Mouse (Mus musculus): ENCODE measurements at regions not wholly inside any gene's neighbourhood (a gene's known extent, or its start where the extent isn't known, plus 50 kb on each side); places are given as distances from the start of the nearest gene placed in this dataset.

- DNase-seq (ENCODE audit: low spot score in 2 of 2): no peak
Observed at GRCm38 (mm10) chr12:73491370-73491769, 54.8 kb downstream of the Tmem30b start.

- DNase-seq (ENCODE audit: low spot score in 2 of 2): no peak
Observed at GRCm38 (mm10) chr12:73482858-73483257, 63.3 kb downstream of the Tmem30b start.

GRCm38 (mm10) chr12:73482275-73482674 is 63.9 kb downstream of the Tmem30b start:
- DNase-seq (ENCODE audit: low spot score in 2 of 2): no peak

GRCm38 (mm10) chr12:73481705-73482104 is 64.5 kb downstream of the Tmem30b start:
- no peak for DNase-seq (ENCODE audit: low spot score in 2 of 2)

- no peak for DNase-seq (ENCODE audit: low spot score in 2 of 2)
Observed at GRCm38 (mm10) chr12:73481165-73481564, 65.0 kb downstream of the Tmem30b start.

DNA sequence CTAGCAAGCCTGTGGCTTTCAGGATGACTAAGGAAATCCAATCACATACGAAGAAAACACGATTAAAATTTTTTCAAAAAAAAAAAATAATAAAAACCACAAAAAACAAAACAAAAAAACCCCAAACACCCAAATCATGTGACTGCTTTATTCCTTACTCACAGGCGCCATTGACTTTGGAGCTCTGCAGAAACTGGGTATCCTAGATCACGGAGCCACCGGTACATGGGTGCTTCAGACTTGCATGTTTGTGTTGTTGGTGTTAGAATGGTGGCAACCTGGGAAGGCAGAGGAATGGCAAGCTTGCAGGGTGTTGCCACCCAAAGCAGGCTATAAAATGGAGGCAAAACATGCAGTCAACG is 65.6 kb downstream of the Tmem30b start:
- DNase-seq (ENCODE audit: low spot score in 2 of 2): no peak

- DNase-seq (ENCODE audit: low spot score in 2 of 2): no peak
Observed at GRCm38 (mm10) chr12:73479932-73480609, 66.1 kb downstream of the Tmem30b start.

DNA sequence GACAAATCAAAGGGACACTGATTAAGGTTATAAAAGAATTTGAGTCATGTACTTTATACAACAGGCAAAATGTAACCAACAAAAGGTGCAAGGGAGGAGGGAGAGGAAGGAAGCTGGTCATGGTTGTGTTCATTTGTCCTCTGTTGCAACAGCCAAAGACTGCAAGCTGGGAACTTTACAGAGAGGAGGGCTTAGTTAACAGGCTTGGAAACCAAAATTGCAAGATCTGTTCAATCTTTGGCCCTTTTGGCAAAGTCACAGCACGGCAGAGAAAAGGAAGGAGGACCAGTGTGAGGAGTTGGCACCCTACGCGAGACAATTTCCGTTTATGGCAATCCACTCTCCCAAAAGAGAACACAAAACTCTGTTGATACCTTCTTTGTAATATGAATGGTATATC is 67.6 kb downstream of the Tmem30b start:
- DNase-seq (ENCODE audit: low spot score in 2 of 2): no peak

DNA sequence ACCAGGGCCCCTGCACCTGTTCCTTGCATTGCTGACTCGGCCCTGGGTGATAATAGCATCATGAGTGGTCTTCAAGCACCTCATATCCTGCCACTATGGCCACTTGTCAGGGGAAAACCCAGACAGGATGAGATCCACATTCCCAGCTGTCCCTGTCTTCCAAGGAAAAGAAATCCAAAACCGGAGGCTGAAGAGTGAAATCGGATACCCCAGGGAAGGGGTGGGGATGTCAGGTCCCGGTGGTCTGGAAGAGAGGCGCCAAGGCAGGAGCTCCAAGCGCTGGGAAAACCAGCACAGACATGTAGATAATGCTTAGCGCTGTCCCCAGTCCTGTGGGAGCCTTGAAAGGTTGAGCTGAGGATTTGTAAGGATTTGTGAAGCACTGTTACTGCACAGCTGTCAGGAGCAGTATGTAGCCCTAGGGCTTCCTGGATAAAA is 69.8 kb downstream of the Tmem30b start:
- DNase-seq (ENCODE audit: low spot score in 2 of 2): no peak

GRCm38 (mm10) chr12:73475774-73476173 is 70.4 kb downstream of the Tmem30b start:
- peak; percentile 19 to 26 for DNase-seq (ENCODE audit: low spot score in 2 of 2)

- DNase-seq (ENCODE audit: low spot score in 2 of 2): no peak
Observed at GRCm38 (mm10) chr12:73475020-73475419, 71.2 kb downstream of the Tmem30b start.

DNA sequence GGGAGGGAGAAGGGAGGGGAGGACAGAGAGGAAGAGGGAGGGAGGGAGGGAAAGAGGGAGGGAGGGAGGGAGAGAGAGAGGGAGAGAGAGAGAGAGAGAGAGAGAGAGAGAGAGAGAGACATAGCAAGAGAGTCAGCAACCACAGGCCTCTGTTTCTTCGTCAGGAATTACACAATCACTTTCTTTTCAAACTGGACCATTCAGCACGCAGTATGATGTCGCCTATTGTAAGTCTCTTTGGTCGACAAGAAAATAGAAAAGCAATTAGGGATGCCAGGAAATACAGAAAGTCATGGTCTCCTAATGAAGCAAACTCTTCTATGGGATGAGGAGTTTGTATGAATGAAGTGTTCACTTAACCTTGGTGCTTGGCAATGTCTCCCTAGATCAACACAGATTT is 73.1 kb downstream of the Tmem30b start:
- no peak for DNase-seq (ENCODE audit: low spot score in 2 of 2)

DNA sequence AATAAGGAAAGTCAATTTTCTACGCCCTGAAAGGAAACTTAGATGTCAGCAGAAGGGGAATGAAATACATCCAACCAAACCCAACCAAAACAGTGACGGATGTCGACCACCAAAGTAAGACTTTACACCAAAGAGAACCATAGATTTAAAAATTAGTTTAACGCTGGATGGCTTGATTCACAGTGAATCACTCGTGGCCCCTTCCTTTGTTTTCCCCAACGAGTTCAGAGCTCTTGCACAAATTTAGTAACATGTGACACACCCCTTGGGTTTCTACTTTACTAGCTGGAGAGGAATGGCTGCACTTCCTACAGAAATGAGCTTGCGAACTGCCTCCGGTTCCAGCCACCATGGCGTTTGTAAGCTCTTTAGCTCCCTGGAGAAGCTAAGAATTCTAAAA is 74.2 kb downstream of the Tmem30b start:
- no peak for DNase-seq (ENCODE audit: low spot score in 2 of 2)

- no peak for DNase-seq (ENCODE audit: low spot score in 2 of 2)
Observed at GRCm38 (mm10) chr12:73466484-73466883, 79.7 kb downstream of the Tmem30b start.

DNA sequence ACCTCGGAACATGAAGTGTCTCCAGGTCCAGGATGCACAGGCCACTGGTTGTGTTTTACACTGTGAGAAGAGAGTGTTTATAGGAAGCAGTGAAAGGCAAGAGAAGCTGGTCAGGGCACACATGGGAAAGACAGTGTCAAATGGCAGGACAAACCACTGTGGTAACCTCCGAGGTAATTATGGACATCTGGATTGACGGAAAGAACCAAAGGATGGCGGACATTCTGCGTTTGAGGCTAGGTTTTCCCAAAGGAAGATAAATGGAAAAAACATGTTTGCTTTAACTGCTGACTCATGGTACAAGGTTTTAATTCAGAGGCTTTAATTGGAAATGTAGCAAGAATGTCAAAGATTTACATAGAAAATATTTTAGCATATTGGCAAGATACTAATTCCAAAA is 80.2 kb downstream of the Tmem30b start:
- DNase-seq (ENCODE audit: low spot score in 2 of 2): no peak

DNA sequence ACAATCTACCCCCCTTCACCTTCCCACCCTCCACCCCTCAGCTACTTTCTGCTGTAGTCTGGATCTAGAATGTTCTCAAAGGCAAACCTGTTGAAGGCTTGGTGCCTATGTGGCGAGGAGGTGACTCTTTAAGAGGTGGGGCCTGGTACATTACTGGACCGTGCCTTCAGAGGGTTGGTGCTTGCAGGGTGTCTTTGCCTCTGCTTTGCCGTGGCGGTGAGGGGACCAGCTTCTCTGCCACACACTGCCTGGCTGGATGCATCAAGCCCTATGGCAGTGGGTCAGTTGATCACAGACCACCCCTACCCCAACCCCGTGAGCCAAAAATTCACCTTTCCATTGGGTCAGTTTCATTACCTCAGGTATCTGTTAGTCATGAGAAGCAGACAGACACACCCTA is 81.9 kb downstream of the Tmem30b start:
- no peak for DNase-seq (ENCODE audit: low spot score in 2 of 2)

GRCm38 (mm10) chr12:73462091-73462490 is 84.1 kb downstream of the Tmem30b start:
- no peak for DNase-seq (ENCODE audit: low spot score in 2 of 2)

DNA sequence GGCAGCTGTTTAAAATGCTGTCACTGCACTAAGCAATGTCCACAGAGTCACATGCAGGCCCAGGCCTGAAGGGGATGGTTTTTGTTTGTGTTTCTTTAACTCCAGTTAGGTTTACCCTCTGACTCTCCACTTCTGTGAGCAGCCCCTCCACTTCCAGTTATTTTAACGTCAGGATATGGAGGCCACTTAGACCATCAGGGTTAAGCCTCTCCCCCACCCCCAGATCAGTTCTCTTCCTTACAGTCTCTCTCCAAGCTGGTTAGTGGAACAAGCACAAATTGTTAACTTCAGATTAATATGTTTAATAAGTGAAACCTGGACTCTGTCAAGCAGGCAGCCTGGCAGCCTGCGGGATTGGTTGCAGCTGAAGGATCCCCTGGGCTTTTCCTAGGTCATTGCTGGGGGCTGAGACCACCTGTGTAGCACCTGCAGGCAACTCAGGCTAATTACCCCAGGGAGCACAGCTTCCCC is 85.9 kb downstream of the Tmem30b start:
- DNase-seq (ENCODE audit: low spot score in 2 of 2): no peak

DNA sequence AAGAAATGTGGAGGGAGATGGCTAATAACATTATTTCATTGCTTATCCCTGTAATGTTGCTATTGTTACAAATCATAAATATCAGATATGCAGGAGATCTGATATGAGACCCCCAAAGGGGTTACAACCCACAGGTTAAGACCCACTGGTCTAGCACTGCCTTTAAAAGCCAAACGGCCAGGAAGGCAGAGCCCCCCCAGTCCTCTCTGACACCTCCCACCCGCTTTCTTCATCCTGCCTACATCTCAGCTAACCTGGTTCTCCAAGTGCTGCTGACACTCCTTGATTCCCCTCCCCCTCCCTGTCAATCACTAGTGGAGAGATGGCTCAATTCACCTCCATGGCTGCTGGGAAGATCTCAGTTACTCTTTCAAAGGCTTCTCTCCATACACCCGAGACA is 94.9 kb downstream of the Tmem30b start:
- no peak for DNase-seq (ENCODE audit: low spot score in 2 of 2)

DNA sequence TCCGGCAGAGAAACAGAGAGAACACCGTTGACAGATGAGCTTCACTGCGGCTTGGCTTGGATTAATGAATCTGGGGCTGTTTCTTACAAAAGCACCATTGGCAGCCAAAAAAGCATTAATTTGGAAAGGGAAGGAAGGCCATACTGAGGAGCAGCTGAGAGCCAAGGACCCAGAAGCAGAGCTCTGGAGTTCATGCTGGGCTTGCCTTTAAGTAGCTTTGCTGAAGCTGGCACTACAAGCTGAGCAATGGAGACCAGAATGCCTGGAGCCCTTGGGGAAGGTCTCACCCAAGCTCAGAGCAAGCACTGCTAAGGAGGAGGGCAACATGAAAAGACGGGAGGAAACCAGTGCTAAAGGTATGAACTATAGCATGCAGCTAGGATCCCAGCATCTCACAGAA is 95.7 kb downstream of the Tmem30b start:
- DNase-seq (ENCODE audit: low spot score in 2 of 2): no peak

- no peak for DNase-seq (ENCODE audit: low spot score in 2 of 2)
Observed at GRCm38 (mm10) chr12:73449911-73450520, 96.2 kb downstream of the Tmem30b start.

- no peak for DNase-seq (ENCODE audit: low spot score in 2 of 2)
Observed at GRCm38 (mm10) chr12:73449069-73449468, 97.1 kb downstream of the Tmem30b start.

GRCm38 (mm10) chr12:73448388-73448965 is 97.7 kb downstream of the Tmem30b start:
- no peak for DNase-seq (ENCODE audit: low spot score in 2 of 2)
